Mouse (Mus musculus) small intestine, adult 2 months (tissue): ENCODE measurements around the gene Hint3.
"Not testable (repeated sequence)": the region's sequence is repeated elsewhere in the genome, so short reads cannot be mapped to it uniquely, and the experiment has no call there.

Source experiments
- CTCF ChIP-seq: fragments of 200-500 bp; IDR thresholded peaks from 2 replicates; pipeline ENCODE4 v1.5.1; 2012; ENCODE audit warnings: low read depth, mild to moderate bottlenecking, control low read depth, inconsistent platforms, low read length, moderate library complexity, mixed read lengths; ENCODE audit not compliant: insufficient replicate concordance, insufficient read length; ENCODE audit errors: extremely low read depth
- POLR2A ChIP-seq: fragments of 200-500 bp; IDR thresholded peaks from 2 replicates; pipeline ENCODE4 v1.6.1; 2012; ENCODE audit warnings: low read depth, mild to moderate bottlenecking, control low read depth, inconsistent platforms, low read length, moderate library complexity

- TF ChIP-seq CTCF, POLR2A: not testable (repeated sequence)
Observed at GRCm38 (mm10) chr10:30628444-30628843, 988 bp downstream of the Hint3 start.
